Mouse (Mus musculus) right cerebral cortex, postnatal 10 days (tissue): ENCODE data around the gene Dusp7.

Source experiments
- DNase-seq, 2 experiments: peaks; one replicate each; pipeline ENCODE4 v3.0.0; 2021; ENCODE audit warnings: low spot score in 2 of 2

Gene Dusp7

DNA sequence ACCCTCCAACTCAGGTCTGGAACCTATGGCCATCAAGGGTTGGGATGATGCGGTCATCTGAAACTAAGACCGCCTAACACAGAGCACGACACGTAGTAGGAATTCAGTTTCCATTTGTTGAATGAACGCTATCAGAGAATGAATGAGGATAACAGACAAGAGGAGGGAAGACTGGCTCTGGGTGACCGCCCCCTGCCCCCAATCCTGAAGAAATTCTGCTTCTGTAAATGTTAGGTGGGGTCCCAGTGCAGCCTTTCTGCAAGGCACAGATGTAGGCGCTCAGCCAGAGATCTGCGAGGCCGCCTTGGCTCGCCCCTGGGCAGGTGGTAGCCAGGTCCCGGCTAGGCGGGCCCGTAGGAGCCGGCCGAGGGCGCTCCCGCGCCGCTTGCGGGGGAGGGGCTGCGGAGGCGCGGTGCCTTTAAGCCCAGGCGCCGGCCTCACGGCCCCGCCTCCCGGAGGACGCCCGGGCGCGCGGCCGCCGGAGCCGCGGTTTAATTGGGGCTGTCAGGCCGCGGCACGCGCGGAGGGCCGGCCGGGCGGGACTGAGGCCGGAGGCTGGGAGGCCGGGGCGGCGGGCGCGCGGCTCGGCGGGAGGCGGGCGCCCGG is at the start of gene Dusp7:
Dusp7 (plus strand) TSS at position 521 of the 606 bp plus-strand sequence.
- peak; percentile 88 to 89 for DNase-seq

DNA sequence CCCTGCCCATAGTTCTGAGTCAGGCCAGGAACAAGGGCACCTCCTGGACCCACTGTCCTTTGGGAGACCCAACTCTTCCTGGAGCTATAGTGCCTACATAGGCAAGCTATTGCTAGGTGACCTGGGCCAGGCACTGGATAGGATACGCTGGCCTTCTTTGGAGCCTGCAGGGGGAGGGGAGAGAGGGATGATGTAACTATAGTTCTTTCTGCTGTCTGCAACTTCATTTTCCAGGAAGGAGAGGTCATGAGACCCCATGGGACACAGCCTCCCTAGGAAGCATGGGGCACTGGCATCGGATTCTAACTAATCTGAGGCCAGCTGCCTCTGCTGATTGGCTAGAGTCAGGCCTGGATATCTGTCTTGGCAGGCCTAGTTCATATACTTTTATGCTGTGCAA is 49.3 kb upstream of the Dusp7 start:
- DNase-seq = no peak

DNA sequence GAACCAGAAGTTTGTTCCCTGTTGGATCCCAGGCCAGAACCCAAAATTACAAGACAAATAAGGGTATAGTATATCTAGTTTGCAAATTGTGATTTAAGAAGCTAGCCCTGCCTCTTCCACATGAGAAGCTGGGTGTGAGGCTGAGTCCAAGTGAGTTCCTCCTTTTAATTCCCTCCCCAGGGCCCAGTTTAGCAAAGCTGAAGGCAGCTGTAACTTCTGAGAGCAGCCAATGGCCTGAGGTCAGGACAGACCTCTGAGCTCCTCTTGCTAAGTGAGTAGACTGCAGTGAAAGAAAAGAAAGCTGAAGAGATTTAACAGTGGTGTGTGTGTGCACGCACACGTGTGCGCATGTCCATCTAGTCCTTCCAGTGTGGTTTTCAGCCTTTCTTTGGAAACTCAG is 45.9 kb upstream of the Dusp7 start:
- DNase-seq = no peak

DNA sequence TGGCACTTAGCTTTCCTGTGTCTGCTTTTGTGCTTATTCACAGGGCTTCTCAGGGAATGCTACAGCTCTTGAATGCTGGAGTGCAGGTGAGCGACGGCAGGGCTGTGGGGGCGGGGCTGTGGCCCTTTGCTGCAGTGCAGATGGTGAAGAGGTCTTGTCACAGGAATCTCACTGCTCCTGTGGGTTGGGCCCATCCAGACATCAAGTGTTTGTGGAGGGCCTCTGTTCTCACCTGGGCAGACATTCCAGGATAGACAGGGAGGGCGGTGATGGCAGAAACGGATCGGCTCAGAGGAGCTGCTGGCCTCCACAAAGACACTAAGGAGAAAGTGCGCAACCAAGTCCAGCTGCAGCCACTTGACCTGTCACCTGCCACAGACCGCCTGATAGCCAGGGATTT is 42.2 kb upstream of the Dusp7 start:
- DNase-seq = no peak

DNA sequence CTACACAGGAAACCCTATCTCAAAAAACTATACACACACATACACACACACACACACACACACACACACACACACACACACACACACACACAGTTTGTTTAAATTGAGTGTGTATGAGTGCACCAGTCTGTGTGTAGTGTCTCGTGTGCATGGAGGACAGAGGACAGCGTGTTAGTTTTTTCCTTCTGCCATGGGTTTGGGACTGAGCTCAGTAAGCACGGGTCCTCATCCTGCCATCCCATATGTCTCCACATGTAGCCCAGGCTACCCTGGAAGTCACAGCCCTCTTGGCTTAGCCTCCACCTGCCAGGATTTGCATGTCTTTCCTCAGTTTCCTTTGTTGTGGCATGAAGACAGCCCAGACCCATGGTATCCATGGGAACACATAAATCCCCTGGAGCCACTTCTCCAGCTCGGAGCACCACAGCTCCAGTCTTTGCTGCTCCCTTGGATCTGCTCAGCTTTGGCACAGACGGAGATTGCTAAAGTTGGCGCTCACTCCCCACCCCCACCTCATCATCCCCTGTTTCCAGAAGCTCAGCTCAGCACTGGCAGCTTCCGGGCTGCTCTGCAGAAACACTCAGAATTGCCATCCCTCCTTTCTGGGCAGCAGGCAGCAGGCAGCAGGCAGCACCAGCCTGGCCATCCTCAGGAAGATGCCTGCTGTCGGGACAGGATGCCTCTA is 41.2 kb upstream of the Dusp7 start:
- DNase-seq = peak; percentile 82 to 88

DNA sequence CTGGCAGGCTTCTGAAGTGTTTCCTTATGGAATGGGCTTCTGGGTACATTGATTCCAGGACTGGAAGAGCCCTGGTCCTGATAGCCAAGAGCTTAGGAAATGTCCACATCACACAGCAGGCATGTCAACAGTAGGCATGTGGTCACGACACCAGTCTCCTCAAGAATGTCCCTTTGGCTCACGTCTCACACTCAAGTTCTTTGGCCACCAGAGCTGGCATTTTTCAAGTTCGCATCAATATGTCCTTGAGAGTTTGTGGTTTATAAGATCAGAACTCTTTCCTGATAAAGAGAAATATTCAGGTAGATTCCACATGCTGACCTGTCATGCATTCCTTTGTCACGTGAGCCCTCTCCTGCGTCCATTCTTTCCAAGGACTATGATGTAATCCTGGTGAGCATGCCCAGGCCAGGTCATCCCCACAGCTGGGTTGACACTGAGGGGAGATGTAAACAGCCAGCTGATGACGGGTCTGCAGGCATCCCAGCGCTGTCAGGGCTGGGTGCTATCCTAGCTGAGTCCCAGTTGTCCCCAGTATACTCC is 40.3 kb upstream of the Dusp7 start:
- no peak for DNase-seq

DNA sequence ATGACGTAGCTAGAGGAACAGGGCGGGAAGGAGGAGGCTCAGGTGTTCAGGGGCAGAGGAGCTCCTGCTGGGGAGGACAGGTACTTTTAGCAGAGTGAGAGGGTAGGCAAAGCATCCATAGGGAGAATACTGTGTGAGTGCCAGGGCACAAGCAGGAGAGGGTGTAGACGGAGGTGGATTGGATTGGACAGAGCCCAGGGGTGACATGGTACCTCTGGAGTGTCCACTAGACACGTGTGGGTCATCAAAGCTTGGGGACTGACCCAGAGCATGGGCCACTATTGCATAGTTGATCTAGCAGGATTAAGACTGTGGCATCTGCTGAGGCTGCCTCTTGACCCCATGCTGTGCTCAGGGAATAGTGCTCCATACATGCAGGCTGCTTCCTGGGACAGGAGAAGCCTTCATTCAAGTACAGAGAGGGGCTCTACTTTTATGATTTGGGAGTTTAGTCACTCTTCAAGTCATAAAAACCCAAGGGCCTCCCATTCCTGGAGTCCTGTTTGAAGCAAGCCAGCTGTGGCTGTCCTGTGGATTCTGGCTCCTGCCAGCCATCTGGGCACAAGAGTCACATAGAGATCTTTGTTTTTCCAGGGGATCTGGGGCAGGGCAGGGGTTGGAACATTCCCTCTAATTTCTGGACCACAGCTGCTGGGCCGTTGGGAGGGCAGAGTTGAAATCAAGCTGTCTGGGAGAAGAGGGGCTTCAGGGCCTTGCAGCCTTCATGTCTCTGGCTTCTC is 39.5 kb upstream of the Dusp7 start:
- no peak for DNase-seq

DNA sequence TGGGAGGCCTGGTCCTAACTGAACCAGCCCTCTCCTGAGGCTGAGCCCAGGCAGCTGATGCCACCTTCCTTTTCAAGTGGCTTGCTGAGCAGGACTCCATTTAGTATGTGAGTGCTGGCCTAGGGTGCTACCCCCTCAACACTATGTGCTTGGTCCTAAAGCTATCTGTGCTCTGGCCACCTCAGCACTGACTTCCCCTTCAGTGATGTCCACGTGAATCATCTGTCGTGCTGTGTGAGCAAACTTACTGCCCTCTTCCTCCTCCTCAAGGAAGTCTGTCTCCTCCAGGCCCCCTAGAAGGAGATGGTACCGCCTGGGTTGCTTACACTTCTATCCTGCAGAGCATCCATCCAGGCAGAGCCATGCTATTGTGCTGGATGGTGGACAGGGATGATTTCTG is 35.7 kb upstream of the Dusp7 start:
- DNase-seq = no peak

DNA sequence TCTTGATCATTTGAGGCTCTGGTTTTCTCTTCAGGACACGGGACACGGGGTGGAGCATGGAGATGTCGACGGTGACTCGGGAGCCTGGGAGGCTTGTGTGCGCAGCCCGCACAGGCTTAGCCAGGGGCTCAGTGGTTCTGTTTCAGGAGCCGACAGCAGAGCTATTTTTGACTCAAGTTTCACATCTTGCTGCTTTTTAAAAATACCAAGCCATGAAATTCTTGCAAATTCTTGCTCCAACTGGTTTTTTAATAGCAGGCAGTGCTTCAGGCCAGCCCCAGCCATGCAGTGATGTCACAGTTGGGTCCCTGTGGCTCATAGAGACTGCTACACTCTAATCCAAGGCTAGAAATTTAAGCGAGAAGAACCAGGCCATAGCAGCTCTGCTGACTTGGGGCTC is 30.8 kb upstream of the Dusp7 start:
- DNase-seq = peak; percentile 59 to 76

DNA sequence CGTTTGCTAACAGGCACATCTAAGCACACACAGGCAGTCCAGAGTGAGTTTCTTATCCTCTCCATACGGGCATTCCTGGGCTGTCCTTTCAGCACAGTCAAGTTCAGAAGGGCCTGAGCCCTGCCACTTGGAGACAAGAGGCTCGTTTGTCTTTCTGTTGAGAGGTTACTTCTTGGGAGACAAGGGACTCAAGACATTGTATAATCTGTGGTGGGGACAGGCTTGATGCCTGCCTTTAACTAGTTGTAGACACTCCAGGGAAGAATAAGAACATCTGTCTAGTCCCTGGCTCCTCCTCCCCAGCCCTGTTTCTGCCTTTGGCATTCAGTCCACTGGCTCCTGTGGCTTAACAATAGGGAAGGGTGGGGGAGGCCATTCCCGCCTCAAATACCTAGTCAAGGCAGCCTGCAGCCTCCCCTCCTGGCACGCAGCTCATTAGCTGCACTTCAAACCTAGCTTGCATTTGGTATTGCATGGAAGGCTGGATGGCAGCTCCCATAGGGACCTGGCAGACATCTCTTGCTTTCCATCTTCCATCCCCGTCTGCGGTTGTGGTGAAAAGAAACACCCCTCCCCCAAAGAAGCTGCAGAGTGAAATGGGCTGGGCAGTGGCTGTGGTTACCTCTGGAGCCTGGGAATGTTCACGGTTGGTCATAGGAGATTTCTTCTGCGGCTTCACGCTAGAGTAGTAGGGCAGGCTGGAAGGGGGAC is 29.8 kb upstream of the Dusp7 start:
- no peak for DNase-seq

DNA sequence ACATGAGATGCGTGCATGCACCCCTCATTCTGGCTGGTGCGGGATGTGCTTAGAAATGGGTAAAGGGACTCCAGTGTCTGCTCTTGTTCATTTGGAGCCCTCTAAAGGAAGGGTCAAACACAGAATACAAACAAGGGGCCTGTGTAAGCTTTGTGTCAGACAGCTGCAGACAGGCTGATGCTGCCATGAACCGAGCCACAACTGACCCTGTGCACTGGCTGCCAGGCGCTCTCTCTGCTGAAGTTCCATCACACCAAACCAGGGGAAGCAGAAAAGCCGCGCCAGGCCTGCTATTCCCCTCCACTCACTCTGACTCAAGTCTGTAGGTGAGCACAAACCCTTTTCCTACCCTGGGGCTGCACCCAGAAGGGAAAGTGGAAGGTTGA is 29.3 kb upstream of the Dusp7 start:
- DNase-seq = no peak

DNA sequence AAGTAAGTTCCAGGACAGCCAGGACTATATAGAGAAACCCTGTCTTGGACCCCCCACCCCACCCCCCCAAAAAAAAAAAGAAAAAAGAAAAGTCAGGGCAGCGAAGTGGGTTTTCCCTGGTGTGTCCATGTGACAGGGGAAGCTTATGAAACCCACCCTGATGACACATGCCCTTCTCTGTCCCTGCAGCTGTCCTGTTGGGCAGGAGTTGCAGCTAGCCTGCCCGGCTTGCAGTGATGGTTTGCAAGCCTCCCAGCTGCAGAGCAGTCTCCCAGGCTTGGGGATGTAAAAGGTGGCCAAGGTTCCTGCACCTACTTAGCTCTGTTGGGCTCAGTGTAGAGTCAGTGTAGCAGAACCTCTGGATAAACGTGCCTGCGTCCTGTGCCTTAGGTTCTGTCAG is 28.7 kb upstream of the Dusp7 start:
- DNase-seq = no peak

DNA sequence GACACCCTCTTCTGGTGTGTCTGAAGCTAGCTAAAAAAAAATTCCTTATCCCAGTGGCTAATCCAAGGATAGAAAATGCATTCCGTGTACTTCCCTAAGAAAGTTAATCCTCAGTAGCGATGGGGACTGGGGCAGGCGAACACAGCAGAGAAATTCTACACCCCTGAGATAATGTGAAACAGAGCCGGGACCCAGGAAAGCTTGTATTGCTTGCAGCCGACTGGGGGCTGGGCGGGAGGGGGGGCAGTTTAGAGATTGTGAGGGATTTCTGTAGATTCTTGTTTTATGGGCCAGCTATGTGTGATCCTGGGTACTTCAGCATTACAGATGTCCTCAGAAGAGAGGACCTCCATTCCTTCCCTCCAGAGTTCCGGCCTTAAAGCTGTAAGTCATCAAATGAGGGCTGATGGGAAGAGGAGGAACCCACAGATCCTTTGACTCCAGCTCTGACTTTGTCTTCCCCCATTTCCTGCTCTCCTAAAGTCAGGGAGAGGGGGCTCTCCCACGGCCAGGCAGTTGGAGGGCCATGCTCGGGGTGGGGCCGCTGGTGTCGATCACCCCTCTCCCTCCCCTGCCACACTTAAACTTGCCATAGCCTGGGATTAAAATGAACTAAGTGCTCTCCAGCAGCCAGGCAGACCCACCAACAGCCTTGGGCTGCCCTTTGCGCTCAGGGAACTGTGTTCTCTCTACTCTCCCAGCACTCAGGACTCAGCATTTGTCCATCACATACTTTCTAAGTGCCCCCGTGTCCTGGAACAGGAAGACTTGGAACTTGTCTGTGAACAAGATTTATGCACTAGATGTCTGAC is 27.7 kb upstream of the Dusp7 start:
- DNase-seq = no peak

DNA sequence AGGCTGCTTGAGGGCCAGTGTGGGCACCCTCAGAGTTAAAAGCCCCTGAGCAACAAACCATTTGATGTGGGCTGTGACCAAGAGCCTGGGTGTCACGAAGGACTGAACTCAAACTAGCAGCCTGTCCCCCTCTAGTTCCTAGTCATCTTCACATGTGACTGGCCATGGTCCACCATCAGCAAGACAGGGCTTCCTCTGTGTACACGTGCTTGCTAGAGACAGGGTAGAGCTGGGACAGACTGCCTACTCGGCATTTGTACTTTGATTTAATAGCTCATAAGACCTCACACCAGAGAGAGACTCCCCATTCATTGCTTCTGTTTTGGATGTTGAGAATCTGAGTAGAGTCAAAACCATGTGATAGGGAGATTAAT is 27.1 kb upstream of the Dusp7 start:
- DNase-seq = no peak

DNA sequence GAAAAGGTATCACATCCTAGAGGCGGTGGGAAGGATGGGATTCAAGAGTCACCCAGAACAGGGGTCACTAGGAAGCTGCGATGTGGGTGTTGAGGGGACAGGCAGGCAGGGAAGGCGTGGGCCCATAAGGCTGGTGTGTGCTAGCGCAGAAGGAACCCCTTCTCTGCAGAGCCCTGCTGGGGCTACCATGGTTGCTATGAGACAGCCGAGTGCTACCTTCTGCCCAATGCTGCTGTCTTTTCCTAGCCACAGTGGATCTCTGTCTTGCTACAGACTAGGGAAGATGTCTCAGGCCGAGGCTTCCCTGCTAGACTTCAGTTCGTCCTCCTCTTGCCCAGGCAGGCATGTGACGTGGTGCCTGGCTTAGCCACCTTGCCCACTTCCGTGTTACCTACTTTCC is 25.9 kb upstream of the Dusp7 start:
- DNase-seq = no peak

DNA sequence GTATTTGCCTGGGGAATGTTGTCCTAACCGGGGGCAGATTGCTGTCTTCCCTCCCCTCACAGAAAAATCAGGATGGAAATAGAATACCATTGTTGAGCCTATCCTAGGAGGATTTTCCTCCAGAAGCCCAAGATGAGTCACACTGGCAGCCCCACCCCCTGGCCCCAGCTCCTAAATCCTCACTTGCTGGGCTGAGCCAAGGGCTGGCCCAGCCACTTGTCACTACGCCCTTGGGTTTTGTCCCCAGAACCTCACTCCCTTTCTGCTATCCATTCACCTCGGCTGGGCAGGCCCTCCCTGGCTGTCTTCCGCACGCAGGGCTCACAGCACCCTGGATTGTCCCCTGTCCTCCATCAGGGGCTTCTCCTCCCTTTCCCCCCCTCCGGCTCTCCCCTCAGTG is 23.3 kb upstream of the Dusp7 start:
- DNase-seq = no peak

DNA sequence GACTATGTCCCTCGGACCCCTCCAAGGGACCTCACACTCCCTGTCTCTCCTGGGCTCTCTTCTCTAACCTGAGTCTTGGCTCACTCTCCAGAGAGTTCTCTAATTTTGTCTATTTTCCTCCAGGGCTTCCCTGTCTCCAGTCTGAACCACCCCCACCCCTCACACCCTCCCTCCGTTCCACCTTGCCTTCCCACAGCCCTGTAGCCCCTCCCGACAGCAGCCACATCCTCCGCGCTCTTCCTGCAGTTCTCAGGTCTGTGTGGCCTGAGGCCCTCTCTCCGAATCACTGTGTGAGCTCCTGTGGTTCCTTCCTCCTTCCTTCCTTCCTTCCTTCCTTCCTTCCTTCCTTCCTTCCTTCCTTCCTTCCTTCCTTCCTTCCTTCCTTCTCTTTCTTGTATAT is 22.8 kb upstream of the Dusp7 start:
- no peak for DNase-seq

DNA sequence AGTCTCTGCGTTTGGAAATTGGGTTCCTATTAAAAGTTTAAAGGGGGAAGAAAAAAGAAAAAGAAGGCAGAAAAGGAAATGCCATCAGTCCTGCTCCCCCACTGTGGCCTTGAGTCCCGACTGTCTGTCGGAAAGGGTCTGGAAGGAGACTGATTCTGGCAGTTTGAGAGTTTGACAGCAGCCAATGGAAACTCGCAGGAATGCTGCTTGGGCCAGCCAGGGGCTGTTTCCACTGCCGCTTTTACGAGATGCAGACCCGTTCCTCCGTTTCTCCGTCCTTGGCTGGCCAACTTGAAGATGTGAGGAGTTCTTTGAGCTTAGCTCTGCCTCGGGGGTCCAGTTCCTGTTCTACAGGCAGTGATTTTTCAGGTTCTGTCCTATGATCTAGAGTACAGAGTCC is 20.2 kb upstream of the Dusp7 start:
- no peak for DNase-seq

DNA sequence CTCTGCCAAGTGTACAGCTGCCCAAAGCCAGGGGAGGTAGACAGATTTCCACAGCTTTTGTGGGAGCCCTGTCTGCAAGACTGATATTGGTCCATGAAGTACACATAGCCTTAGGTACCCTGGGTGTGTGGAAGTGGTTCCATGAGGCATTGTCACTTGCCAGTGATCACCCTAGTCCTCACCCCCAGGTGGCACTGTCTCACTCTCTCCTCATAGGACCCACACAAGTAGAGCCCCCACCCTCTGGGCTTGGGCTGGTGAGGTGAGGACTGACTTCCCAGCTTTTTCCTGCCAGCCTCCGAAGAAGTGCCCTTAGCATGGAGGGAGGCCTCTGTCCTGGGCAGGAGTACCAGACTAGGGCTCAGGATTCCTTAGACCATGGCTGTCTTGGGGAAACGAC is 19.4 kb upstream of the Dusp7 start:
- DNase-seq = peak; percentile 53 to 74

DNA sequence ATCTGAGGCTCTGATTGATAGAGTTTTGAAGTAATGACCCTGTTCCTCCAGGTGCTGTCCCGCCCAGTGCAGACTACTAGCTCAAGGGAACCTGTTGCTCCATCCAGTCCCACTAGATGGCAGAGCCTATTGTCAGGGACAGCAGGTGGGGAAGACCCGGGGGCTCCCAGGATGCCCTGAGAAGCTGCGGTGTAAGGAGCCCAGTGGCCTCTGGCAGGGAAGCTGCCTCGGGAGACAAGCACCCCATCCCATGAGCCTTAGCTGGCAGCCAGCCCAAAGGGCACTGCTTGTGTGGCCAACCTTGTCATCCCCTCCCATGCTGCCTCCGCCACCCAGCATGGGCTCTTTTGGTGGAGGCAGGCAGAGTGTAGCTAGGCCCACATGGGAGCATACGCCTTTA is 17.3 kb upstream of the Dusp7 start:
- DNase-seq = no peak

DNA sequence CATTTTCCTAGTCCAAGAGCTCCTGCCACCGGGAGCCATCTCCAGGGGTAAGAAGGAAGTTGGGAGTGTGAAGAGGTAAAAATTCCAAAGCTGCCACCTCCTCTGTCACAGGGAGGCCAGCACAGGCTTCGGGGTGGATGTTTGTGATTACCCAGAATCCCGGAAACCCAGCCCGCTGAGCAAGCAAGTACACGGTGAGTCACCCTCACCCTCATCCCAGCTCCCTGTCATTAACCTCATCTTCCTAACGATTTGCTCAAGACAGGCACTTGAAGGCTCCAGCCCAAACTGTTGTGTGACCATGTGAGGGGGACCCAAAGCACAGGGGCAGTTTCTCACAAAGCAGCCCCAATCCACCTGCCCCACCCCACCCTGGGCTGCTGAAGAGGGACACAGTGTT is 14.7 kb upstream of the Dusp7 start:
- DNase-seq = no peak

DNA sequence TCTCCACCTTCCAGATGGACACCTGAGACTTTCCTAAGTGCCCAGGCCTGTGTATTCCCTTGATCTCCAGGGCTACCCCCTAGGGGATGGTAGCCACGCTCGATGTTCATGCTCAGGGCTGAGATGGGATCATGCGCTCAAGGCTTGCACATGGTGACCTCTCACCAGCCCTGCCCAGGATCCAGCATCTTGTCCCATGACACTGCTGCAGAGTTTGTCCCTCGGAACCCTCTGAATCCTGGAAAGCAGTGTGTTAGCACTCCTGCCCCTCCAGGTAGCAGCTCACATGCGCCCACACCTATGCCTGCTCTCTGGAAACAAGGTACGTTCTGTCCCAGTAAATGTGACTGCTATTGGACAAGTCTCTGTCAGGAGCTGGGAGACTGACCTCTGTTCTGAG is 13.6 kb upstream of the Dusp7 start:
- no peak for DNase-seq
